Mouse (Mus musculus): ENCODE results near the gene Cep72.
A peak's percentile ranks its signal among the peaks of the same experiment; 100 is the strongest.
"Not testable (repeated sequence)": the region's sequence is repeated elsewhere in the genome, so short reads cannot be mapped to it uniquely, and the experiment has no call there.

Cep72 gene

DNA sequence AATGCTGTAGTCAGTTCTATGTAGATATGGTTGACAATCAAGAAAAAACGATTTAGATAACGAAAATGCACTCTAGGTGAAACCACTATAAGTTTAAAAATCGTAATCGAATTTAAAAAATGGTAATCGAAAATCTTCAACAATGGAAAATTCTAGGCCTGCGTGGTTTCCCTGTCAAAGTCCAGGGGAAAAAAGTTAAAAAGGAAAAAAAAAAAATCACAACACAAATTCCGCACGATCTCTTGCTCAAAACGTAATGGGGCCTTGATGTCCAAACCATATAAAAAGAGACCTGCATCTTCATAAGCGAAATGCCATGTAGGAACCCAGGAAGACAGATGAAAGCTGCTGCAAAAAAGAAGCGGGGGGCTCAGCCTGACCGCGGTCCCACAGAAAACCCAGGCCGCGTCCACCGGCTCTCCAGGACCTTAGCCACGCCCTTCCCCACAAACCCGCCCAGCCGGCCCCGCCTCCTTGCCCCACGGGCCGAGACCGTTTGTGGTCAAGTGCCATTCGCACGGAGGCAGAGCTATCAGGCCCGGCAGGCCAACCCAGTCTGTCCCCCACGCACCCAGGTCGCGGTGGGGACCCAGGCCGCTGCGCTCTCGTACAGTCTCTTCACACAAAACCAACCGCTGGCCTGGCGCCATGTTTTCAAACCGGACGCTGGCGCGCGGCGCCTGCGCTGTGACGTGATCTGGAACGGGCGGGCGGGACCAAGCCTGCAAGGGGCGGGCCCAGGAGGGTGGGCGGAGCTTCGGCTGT is at the start of gene Cep72:
Cep72 (minus strand) TSS at position 687 of the 765 bp plus-strand sequence.
- DNase-seq (ENCODE audit: inconsistent ontology term) = peak; percentile 96

- no peak for DNase-seq (ENCODE audit: inconsistent ontology term)
Observed at GRCm38 (mm10) chr13:74107410-74107809, 45.3 kb upstream of the Cep72 start.

DNA sequence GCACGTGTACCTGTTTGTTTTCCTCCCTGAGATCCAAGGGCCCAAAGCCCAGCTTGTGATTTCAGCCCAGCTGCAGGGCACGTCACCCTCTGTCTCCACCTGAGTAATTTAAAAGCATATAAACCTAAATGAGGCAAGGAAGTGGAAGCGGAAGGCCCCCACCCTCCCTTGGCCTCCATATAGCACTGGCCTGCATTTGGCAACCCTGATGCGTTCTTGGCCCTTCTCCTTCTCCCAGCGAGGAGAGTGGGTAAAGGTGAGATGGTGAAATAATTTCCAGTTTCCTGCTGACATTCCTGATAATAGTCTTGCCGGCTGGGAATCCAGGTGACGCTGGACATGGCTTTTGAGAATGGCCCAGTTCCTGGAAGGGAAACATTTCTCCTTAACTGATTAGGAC is 42.3 kb upstream of the Cep72 start:
- no peak for DNase-seq (ENCODE audit: inconsistent ontology term)

DNA sequence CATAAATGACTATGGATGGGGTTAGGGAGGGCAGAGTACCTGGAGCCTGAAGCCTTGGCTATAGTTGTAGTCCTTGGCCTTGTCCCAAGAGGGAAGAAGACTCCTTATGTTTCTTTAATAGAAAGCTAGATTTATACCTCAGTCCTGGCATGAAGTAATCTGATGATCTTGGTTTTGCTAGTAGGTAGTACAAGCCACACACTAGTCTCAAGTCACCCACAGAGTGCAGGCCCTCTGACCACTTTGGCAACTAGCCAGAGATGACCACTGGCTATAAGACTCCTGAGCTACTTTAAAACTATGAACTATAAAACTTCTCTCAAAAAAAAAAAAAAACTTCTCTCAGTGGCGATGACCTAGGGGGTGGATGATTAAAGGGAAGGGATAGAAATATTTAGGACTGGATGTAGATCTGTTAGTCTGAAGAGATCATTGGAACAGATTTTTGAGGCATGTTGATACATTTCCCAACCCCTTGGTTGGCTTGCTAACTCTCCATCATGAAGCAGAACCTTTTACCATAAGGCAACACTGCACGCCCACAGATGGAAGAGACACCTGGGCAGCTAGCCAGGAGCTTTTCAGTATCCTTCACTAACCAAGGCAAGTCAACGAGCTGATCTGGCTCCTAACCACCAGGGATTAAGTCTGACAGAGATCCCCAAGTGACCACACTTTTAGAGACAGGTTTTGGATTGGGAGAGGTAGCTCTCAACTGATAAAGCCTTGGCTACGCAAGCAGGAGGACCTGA is 40.9 kb upstream of the Cep72 start:
- no peak for DNase-seq (ENCODE audit: inconsistent ontology term)

DNA sequence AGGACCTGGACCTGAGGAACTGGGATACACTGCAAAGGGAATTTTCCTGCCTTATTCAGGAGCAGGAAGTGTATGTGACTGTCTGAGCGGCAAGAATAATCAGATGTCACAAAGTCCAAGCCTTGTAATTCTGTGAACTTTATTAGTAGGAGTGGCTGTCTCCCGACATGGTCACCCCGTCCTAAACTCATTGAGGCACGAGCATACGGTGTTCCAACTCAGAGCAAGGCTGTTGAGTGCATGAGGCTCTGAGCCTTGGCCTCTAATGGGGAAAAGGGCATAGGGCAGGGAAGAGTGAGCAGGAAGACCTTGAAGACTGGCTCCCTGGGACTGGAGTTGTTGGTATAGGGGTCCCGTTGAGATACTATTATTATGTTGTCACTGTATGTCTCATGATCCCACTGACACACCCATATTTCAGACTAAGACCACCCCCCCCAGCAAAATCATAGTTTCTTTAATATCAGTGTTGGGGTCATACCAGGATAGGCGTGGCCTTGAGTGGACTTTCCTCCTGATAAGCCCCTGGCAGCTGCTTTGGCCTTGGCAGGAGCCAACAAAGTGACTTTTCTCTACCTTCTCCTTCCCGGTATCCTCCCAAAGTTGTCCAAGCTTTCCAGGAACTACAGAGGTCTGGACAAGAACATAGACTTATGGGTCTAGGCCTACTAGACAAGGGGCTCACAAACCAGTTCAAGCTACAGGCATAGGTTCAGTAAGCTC is 40.2 kb upstream of the Cep72 start:
- DNase-seq (ENCODE audit: inconsistent ontology term) = no peak

DNA sequence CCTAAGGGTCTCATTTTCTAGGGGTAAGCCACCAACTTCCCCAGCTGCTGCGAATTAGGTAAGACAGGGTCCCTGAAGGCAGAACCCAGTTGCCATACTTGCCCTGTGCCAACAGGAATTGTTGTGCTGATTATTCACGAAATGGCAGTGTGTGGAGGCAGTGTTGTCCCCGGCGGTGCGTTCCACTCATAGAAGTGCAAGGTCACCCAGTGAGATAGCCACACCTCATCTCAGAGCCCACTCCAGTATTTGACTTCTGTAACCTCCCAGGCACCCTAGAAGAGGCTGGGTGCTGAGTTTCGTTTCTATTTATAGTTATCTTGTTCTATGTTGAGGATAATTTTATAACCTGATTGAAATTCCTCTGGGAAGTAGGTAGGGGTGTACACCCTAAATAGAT is 36.8 kb upstream of the Cep72 start:
- DNase-seq (ENCODE audit: inconsistent ontology term) = no peak

DNA sequence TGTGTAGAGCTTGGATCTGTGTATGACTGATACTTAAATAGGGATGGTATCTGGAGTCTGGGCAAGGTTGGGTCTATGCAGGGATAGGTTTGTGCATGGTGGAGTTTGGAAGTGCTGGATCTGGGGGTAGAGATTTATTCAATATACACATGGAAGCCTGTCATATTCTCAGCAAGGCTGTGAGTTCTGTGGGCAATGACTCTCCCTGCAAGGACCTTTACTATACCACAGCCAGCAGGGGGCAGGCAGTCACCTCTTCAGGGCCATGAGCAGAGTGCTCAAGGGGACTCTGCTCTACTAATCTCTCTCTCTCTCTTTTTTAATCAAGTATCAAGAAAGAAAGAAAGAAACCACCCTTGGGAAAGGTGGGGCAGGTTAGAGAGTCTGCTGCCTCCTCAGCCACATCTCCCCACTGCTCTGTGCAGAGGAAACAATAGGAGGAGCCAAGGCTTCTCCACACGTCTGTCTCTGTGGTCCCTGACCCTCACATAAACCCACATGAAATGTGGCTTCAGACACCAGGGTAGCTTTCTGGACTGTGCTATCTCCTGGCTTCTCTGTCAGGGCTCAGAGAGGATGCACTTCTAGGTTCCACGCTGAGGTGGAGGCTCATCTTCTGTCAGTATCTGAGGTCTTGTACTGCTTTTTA is 34.7 kb upstream of the Cep72 start:
- peak; percentile 42 for DNase-seq (ENCODE audit: inconsistent ontology term)

DNA sequence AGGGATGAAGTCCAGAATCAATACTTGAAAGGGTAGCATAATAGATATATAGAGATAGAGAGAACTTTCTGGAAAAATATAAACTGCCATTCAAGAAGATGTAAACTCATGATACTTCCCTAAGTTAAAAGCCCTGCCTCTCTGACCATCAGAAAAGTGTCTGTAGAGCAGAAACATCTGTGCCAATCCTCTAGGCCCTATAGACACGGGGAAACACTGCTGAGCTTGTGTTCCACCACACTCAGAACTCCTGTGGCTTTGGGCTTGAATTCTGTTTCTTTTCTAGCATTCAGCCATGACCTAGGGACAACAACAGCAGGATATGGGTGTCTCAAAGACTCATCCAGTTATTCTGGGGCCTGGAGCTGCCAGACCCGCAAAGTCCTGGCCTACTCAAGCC is 33.8 kb upstream of the Cep72 start:
- no peak for DNase-seq (ENCODE audit: inconsistent ontology term)

GRCm38 (mm10) chr13:74090265-74090664 is 28.2 kb upstream of the Cep72 start:
- no peak for DNase-seq (ENCODE audit: inconsistent ontology term)

DNA sequence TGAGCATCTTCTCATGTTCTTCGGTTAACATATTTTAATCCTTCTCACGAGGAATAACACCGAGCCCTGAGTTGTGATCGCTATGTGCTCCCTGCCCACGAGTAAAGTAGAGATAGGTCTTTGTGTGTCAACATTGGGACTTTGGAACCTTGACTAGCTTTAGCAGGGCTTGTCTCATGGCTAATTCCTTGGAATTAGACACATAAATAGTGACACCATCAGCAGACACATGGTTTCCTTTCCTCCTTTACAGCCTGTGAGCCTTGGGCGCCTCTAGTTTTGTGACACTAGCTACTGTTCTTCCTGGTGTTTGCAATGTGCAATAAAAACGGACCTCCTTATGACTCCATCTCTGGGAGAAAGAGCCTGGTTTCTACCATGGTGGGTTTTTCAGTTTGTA is 11.3 kb upstream of the Cep72 start:
- no peak for DNase-seq (ENCODE audit: inconsistent ontology term)

GRCm38 (mm10) chr13:74071714-74072113 is 9.6 kb upstream of the Cep72 start:
- no peak for DNase-seq (ENCODE audit: inconsistent ontology term)

DNA sequence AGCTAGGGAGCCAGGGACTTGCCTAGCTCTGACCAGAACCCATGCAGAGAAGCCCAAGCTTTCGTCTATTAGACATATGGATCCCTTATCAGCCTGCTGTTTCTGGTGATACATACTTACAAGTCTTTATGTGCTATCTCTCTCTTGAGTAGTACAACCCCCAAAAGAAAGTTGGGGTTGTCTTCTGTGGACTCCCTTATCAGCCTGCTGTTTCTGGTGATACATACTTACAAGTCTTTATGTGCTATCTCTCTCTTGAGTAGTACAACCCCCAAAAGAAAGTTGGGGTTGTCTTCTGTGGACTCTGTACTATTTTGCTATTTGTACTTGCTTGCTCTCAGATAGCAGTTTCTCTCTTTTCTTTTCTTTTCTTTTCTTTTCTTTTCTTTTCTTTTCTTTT is 9.1 kb upstream of the Cep72 start:
- not testable (repeated sequence) for DNase-seq (ENCODE audit: inconsistent ontology term)

DNA sequence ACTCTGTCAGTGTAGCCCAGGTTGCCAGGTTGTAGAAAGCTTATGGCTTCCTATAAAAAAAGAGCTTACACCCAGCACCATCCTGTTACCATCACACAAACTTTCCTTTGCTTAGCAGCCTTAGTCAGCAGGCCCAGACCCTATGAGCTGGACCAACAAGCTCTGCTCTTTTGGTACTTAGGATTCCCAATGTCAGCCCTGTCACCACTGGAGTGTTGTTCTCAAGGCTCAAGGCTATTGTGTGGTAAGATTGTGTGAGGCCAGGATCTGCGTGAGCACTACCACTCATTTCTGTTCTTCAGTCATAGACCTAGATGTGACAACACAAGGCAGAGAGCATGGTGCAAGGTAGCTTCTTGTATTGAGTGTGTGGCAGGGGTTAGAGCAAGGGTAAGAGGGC is 4.5 kb upstream of the Cep72 start:
- no peak for DNase-seq (ENCODE audit: inconsistent ontology term)

- no peak for DNase-seq (ENCODE audit: inconsistent ontology term)
Observed at GRCm38 (mm10) chr13:74063340-74064050, 1.4 kb upstream of the Cep72 start.

- no peak for DNase-seq (ENCODE audit: inconsistent ontology term)
Observed at GRCm38 (mm10) chr13:74062378-74063128, 454 bp upstream of the Cep72 start.

DNA sequence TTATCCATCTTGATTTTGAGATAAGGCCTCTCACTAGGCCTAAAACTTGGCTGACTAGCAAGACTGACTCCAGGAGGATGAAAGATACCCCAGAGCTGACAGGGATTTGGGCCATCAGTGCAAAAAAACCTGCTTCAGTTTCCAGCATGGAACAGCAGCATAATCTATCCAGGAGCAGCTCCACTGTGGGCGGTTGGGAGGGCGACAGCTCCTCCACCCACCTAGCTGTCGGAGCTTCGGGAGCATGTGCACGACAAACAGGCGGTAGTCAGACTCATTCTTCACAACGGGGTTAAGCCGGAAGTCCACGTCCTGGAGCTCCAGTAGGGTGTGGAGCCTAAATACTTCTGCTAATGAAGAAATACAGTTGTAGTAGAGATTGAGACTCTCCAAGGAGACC is 4.0 kb downstream of the Cep72 start:
- DNase-seq (ENCODE audit: inconsistent ontology term) = no peak

DNA sequence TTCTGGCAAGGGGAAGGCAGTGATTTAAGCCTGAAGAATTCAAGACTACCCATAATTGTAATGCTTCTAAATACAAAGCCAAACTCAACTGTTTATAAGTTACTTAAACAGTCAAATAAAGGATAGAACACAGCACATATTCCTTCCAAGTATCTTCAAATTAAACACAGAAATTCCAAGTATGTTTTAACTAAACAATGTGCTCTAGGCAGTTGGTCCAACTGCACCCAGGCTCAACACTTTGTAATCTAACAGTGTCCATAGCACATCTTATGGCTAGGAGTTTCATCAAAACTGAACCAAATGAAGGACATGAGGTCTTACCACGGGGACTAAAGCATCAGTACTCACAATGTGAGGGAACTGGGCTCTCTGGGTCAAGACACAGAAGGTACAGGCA is 5.9 kb downstream of the Cep72 start:
- DNase-seq (ENCODE audit: inconsistent ontology term) = no peak

DNA sequence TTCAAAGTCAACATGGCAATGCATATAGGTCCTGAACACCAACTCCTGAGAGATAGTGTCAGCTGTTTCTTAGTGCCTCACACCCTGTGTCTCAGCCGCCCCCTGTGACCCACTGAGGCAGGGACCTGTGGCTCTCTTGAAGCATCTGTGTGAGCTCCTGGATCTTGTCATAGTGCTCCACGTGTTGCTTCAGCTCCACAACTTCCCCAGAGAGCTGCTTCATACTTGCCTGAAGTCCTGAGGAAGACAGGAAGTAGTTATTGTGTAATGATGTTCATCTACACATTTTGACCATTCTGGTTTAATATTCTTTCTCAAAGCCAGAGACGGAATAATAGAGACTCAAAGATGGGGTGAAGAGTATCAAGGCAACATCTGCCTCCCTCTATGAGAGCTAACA is 22.2 kb downstream of the Cep72 start:
- no peak for DNase-seq (ENCODE audit: inconsistent ontology term)

DNA sequence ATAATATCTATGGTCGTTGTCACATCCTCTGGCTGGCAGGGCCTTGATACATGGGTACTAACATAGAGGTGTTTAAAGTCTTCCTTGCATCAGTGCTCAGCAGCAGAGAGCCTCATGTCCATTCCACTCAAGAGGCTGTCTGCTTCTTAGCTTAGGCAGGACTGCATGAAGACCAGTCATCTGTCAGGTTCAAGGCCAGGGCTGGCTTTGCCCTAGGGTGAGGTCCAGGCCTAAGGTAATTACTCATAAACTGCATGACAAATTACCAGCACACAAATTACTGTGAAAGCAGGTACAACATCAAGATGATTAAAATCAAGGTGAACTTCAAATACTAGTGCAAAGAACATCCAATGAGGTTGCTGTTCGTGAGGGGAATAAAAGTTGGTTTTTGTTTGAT is 26.3 kb downstream of the Cep72 start:
- no peak for DNase-seq (ENCODE audit: inconsistent ontology term)

- no peak for DNase-seq (ENCODE audit: inconsistent ontology term)
Observed at GRCm38 (mm10) chr13:74034756-74035155, 27.3 kb downstream of the Cep72 start.

GRCm38 (mm10) chr13:74031133-74031532 is 31.0 kb downstream of the Cep72 start:
- no peak for DNase-seq (ENCODE audit: inconsistent ontology term)
